Mouse (Mus musculus) liver, postnatal 0 days (tissue): Measurements from ENCODE around the gene Vps36.

Experiments used
- CTCF ChIP-seq: sonication (generic); IDR thresholded peaks from 2 replicates; pipeline ENCODE4 v1.5.1; 2016; ENCODE audit warnings: antibody characterized with exemption, low read depth
- EP300 ChIP-seq: IDR thresholded peaks from 2 replicates; pipeline ENCODE4 v1.6.1; 2016; ENCODE audit warnings: antibody characterized with exemption, low read depth, mild to moderate bottlenecking

DNA sequence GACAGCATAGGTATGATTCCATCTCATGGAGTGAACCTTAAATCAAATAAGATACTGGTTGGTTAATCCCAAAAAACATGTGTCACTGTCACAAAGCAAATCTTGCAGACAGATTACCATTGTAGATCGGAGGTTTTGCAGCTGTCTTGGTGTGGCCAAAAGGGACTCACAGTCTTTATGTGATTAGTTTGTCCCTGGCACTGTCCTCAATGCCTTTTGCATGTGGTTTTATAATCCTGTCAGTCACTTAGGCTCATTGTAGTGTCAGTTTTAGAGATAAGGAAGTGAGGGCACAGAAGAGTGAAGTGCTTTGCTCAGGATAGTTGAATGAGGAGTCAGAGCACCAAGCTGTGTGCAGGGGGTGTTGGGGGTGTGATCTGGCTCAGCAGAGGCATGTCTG lies 53.1 kb downstream of the Vps36 start:
- TF ChIP-seq CTCF (no peak), EP300 (no peak)
